Mouse (Mus musculus): ENCODE measurements at regions not wholly inside any gene's neighbourhood (a gene's known extent, or its start where the extent isn't known, plus 50 kb on each side); places are given as distances from the start of the nearest gene placed in this dataset.

DNA sequence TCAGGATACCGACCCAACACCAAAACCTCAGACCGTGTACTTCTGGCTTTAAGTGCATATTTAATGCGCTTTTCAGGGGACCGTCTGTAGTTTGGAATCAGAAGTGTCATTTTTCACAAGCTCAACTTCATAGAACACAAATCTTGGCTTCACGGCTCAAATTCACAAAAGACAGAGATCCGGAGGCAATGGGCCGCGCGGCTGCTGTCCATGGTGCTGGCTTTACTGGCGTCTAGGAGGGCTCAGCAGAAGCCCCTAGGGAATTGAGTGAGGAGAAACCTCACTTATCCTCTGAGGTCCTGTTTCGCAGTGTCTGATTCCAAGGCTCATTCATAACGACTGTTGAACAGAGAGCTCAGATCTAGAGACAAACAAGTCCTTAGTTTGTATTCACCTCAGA, 196.5 kb upstream of the Ajap1 start:
- H3K4me1 ChIP-seq (ENCODE audit: control insufficient read depth, insufficient read depth, low read length) = no peaks in the 10 kb centered on the region; the same call in 1 of the 2 replicates
- H3K4me3 ChIP-seq (ENCODE audit: control insufficient read depth, low read depth, low read length) = no peak overlapping the region
- no peaks in the 10 kb centered on the region for H3K27me3 ChIP-seq (ENCODE audit: control insufficient read depth, insufficient read depth, low read length)
- no peak for TF ChIP-seq POLR2A (IDR thresholded peaks at IDR 0.05; ENCODE audit: control insufficient read depth, low read depth, low read length)
- TF ChIP-seq CTCF (IDR thresholded peaks at IDR 0.05; ENCODE audit: control insufficient read depth, insufficient read depth, insufficient replicate concordance, low read depth, low read length) = no peak
- H3K36me3 ChIP-seq (ENCODE audit: control insufficient read depth, insufficient read depth, low read length) = no peaks in the 10 kb centered on the region
- H3K27ac ChIP-seq (ENCODE audit: control insufficient read depth, insufficient read depth, low read depth, low read length) = no peak overlapping the region

DNA sequence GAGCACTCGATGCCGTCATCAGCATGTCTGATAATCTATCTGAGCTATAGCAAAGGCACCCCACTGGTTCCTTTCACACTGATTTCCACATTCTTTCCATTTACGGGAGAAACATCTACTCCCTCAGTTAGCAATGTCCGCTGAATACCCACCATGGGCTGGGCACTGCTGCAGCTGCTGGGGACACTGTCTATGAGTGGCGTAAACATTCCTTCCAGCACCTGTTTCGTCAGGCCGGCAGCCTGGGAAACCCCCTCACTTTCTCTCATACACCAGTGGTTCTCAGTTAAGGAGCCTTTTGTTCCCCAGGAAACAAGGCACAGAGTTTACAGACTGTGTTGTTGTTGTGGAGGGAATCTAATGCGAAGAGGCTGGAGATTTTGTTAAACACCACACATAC, 205.8 kb upstream of the Ajap1 start:
- H3K27ac ChIP-seq (ENCODE audit: control insufficient read depth, insufficient read depth, low read depth, low read length) = no peak overlapping the region

DNA sequence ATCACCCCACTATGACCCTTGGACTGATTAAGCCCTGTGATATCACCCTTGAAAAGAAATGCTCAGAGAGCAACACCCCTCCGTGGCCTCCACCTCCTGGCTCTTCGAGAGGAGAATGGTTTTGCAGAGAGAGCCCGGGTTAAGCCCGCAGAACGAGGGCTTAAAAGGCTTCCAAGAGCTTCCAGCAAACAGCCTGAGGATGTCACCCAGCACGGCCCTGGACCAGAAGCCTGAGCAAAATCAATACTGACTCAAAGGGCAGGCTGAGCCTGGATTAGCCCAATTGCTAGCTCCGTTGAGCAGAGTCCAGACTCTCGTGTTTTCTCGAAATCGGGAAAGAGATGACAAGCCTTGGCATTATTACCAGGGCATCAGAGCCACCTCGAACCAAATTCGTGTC, 211.3 kb upstream of the Ajap1 start:
- Histone ChIP-seq H3K4me3 (ENCODE audit: control insufficient read depth, low read depth, low read length) (no peak overlapping the region), H3K27me3 (ENCODE audit: control insufficient read depth, insufficient read depth, low read length) (no peaks in the 10 kb centered on the region), H3K27ac (ENCODE audit: control insufficient read depth, insufficient read depth, low read depth, low read length) (no peak overlapping the region), H3K36me3 (ENCODE audit: control insufficient read depth, insufficient read depth, low read length) (no peaks in the 10 kb centered on the region), H3K4me1 (ENCODE audit: control insufficient read depth, insufficient read depth, low read length) (no peaks in the 10 kb centered on the region)
- TF ChIP-seq CTCF (IDR thresholded peaks at IDR 0.05; ENCODE audit: control insufficient read depth, insufficient read depth, insufficient replicate concordance, low read depth, low read length) (no peak), POLR2A (IDR thresholded peaks at IDR 0.05; ENCODE audit: control insufficient read depth, low read depth, low read length) (no peak)

More for the DNA sequence above, 205.8 kb upstream of the Ajap1 start:
- Histone ChIP-seq H3K4me1 (ENCODE audit: control insufficient read depth, insufficient read depth, low read length) (no peaks in the 10 kb centered on the region; the same call in 1 of the 2 replicates), H3K4me3 (ENCODE audit: control insufficient read depth, low read depth, low read length) (no peak overlapping the region), H3K36me3 (ENCODE audit: control insufficient read depth, insufficient read depth, low read length) (no peaks in the 10 kb centered on the region), H3K27me3 (ENCODE audit: control insufficient read depth, insufficient read depth, low read length) (no peaks in the 10 kb centered on the region)
- no peak for TF ChIP-seq CTCF (IDR thresholded peaks at IDR 0.05; ENCODE audit: control insufficient read depth, insufficient read depth, insufficient replicate concordance, low read depth, low read length)
- TF ChIP-seq POLR2A (IDR thresholded peaks at IDR 0.05; ENCODE audit: control insufficient read depth, low read depth, low read length) = no peak

DNA sequence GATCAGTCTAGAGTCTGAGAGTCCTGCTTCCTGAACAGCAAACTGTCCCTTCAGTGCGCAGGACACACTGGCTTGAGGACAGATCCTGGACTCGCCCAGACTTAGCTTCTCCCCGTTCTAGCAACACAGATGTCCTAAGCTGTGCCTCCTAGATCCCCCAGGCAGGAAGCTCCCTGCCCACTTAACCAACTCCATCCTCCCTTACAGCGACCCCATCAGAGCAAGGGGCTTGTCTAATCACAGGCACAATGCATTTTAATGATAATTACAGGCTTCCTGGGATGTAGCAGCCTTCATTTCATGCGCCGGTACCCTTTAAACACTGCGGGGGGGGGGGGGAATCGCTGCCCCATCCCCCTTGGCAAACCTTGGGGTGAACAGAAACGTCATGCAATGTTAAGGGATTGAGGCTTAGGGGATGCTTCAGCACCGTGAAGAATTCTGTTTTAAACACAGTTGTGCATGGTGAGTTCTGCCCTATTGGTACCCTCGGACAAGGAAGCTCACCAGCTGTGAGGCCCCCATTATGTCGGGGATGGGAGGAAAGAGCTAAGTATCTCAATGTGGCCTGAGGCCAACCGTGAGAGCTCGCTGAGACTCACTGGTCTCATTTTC, 213.9 kb upstream of the Ajap1 start:
- Histone ChIP-seq H3K27ac (ENCODE audit: control insufficient read depth, insufficient read depth, low read depth, low read length) (no peak overlapping the region), H3K27me3 (ENCODE audit: control insufficient read depth, insufficient read depth, low read length) (no peaks in the 10 kb centered on the region), H3K4me1 (ENCODE audit: control insufficient read depth, insufficient read depth, low read length) (no peaks in the 10 kb centered on the region), H3K4me3 (ENCODE audit: control insufficient read depth, low read depth, low read length) (no peak overlapping the region), H3K36me3 (ENCODE audit: control insufficient read depth, insufficient read depth, low read length) (no peaks in the 10 kb centered on the region)
- no peak for TF ChIP-seq CTCF (IDR thresholded peaks at IDR 0.05; ENCODE audit: control insufficient read depth, insufficient read depth, insufficient replicate concordance, low read depth, low read length)
- TF ChIP-seq POLR2A (IDR thresholded peaks at IDR 0.05; ENCODE audit: control insufficient read depth, low read depth, low read length) = no peak

DNA sequence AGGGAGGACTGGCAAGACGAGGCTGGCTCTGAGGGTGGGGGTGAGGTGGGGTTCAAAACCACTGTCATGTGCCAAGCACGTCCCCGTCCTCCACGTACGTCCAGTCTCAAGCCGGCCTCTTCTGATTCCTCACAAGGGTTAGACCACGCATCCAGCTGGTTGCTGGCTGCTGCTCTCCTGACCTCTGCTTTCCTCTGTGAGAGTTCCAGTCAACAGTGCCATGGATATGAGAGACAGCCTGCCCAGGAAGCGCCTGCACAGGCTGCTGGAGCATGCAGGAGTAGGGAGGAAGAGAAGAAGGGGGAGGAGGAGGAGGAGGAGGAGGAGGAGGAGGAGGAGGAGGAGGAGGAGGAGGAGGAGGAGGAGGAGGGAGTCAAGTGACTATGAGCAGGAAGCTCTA, 224.6 kb upstream of the Ajap1 start:
- Histone ChIP-seq H3K36me3 (ENCODE audit: control insufficient read depth, insufficient read depth, low read length) (no peaks in the 10 kb centered on the region), H3K4me3 (ENCODE audit: control insufficient read depth, low read depth, low read length) (no peak overlapping the region), H3K4me1 (ENCODE audit: control insufficient read depth, insufficient read depth, low read length) (no peaks in the 10 kb centered on the region), H3K27me3 (ENCODE audit: control insufficient read depth, insufficient read depth, low read length) (no peaks in the 10 kb centered on the region), H3K27ac (ENCODE audit: control insufficient read depth, insufficient read depth, low read depth, low read length) (no peak overlapping the region)
- TF ChIP-seq POLR2A (IDR thresholded peaks at IDR 0.05; ENCODE audit: control insufficient read depth, low read depth, low read length) (no peak), CTCF (IDR thresholded peaks at IDR 0.05; ENCODE audit: control insufficient read depth, insufficient read depth, insufficient replicate concordance, low read depth, low read length) (no peak)

DNA sequence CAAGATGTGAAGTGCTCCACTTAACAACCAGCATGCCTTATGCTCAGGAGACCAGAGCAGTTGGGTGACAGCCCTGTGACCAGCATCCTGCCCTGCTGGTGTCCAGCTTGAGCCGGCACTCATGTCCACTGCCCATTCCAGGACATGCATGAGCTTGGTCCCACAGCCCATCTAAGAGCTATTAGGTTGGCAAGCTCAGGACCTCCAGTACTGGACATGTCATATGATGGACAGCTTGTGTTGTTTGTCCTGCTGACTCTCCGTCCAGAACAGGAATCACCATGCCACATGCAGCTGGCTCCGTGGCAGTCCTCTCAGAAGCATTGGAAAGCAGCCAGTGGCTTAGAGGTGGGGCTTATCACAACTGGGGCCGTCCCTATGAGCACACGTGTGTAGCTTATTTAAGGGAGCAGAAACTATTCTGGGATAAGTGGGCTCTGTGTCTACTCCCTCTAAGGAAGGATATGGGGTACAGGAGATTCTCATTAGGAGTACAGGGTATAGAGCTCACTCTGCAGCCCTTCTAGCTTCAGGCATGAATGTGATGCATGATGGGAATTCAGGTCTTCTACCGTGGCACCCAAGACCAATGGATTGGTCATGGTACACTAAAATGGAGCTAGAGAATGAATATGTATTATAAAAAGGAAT, 232.5 kb upstream of the Ajap1 start:
- no peaks in the 10 kb centered on the region for H3K27me3 ChIP-seq (ENCODE audit: control insufficient read depth, insufficient read depth, low read length)
- H3K27ac ChIP-seq (ENCODE audit: control insufficient read depth, insufficient read depth, low read depth, low read length) = no peak overlapping the region
- no peak overlapping the region for H3K4me3 ChIP-seq (ENCODE audit: control insufficient read depth, low read depth, low read length)
- TF ChIP-seq POLR2A (IDR thresholded peaks at IDR 0.05; ENCODE audit: control insufficient read depth, low read depth, low read length) = no peak
- TF ChIP-seq CTCF (IDR thresholded peaks at IDR 0.05; ENCODE audit: control insufficient read depth, insufficient read depth, insufficient replicate concordance, low read depth, low read length) = no peak
- no peaks in the 10 kb centered on the region for H3K4me1 ChIP-seq (ENCODE audit: control insufficient read depth, insufficient read depth, low read length)
- no peaks in the 10 kb centered on the region for H3K36me3 ChIP-seq (ENCODE audit: control insufficient read depth, insufficient read depth, low read length)

DNA sequence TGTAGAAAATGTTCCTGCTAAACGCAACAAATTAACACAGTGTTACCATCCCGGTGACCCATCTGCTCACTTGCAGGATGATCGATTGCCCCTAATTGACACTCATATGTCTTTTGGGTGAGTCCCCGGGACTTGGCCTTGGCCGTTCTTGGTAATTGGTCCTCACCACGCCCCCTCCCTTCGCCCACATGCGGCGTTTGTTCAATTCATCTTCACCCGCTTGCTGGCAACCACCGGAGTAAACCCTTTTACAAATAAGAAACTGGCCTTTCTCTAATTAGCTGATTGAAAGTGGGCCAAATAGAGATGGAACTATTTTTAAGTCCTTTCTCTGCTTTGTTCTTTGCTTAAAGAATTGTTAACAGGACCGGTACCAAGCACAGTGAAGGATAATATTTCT, 234.7 kb upstream of the Ajap1 start:
- Histone ChIP-seq H3K27me3 (ENCODE audit: control insufficient read depth, insufficient read depth, low read length) (no peaks in the 10 kb centered on the region), H3K4me1 (ENCODE audit: control insufficient read depth, insufficient read depth, low read length) (0 out of 2 replicates have a peak, but pooled peaks cover 2% of the 10 kb centered on the region), H3K36me3 (ENCODE audit: control insufficient read depth, insufficient read depth, low read length) (no peaks in the 10 kb centered on the region), H3K4me3 (ENCODE audit: control insufficient read depth, low read depth, low read length) (no peak overlapping the region), H3K27ac (ENCODE audit: control insufficient read depth, insufficient read depth, low read depth, low read length) (no peak overlapping the region)
- no peak for TF ChIP-seq CTCF (IDR thresholded peaks at IDR 0.05; ENCODE audit: control insufficient read depth, insufficient read depth, insufficient replicate concordance, low read depth, low read length)
- TF ChIP-seq POLR2A (IDR thresholded peaks at IDR 0.05; ENCODE audit: control insufficient read depth, low read depth, low read length) = no peak
